Mouse (Mus musculus) myocyte (in vitro differentiated cells): ENCODE results near the gene Tlr9.

Source experiments
- MAX ChIP-seq: IDR thresholded peaks from one replicate; pipeline ENCODE4 v1.6.1; 2011; ENCODE audit warnings: low read depth, mild to moderate bottlenecking, control low read depth
- POLR2A ChIP-seq: IDR thresholded peaks from one replicate; pipeline ENCODE4 v1.6.1; 2011; ENCODE audit warnings: low read depth, mild to moderate bottlenecking, control low read depth, moderate library complexity; ENCODE audit not compliant: insufficient read length

DNA sequence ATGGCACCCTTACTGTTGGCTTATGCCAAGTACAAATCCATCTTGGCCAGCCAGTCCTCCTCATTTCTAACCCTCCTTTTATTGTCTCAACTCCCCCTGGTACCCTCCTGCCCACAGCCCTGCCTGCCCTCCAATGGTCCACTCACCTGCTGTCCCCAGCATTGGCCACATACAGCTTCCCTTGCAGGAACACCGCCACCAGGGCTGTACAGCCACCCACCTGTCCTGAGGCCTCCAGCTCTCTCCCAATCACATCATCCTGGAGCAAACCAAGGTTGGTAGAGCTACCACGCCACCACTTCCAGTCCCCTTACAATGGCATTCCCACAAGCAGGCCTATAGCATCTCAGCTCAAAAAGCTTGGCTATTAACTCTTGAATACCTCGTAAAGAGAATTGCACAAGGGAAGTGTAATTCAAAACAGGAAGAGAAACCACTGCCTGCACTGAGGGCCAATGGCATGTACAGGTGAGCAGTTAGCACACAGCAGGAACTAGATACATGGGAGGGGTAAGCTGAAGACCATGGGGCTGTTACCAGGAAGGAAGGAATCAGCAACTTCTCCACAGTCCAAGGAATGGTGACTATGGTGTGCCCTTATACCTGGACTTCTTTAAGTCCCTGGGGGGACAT, 25.2 kb upstream of the Tlr9 start:
- TF ChIP-seq POLR2A (no peak), MAX (no peak)
